Mouse (Mus musculus) erythroblast, embryonic 14.5 days (primary cell): ENCODE data around the gene Sec31b.

Source experiments
- GATA1 ChIP-seq: IDR thresholded peaks from 2 replicates; pipeline ENCODE4 v1.6.1; 2012; ENCODE audit warnings: low read length, inconsistent platforms, mixed read lengths
- TAL1 ChIP-seq: IDR thresholded peaks from 3 replicates; pipeline ENCODE4 v1.6.1; 2012; ENCODE audit warnings: low read length, inconsistent platforms, mixed read lengths

DNA sequence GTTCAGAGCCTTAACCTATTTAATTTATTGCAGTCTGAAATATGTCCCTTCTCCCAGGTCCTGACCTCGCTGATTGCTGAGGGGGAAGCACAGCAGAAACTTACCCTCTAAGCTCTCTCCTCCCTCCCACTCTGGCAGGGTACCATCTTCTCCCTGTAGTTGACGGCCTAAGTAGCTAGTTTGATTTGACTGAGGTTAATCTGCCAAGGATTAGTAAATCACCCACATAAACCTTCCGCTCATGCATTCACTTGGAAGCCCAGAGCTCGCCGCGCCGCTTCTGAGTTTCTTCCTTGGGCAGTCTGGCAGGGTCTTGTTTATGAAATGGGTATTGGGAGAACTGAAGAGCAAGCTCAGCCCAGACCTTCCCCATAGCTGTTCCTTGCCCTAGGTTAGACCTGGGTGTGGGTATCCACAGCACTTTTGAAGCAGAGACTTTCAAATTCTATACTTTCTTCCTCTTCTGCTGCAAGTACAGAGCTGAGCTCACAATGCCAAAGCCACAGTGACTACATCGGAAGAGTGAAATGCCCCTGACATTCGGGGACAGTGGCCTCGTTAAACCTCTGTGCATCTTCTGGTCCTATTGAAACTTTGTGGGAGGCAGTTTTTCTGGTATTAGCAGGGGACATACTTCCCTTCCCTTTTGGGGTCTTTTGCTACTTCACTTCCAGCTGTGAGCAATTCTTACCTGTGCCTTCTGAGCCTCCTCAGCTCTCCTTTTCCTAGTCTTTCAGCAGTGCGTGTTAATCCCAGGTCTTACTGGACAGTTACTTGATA is 32.4 kb downstream of the Sec31b start:
- TF ChIP-seq GATA1 (no peak), TAL1 (no peak)
